Mouse (Mus musculus) mesoderm, embryonic 11.5 days (tissue): Measurements from ENCODE around the gene Fam213b.

ENCODE experiments used
- DNase-seq: peaks from one replicate; pipeline ENCODE4 v3.0.0-alpha.2; 2012; ENCODE audit warnings: low read depth, low spot score

Gene Fam213b

GRCm38 (mm10) chr4:154898506-154899446 is at the start of gene Fam213b:
Gene Fam213b (minus strand): TSS chr4:154899135.
- peak; percentile 94 for DNase-seq

GRCm38 (mm10) chr4:154948066-154948939 is 49.4 kb upstream of the Fam213b start:
- DNase-seq = no peak

GRCm38 (mm10) chr4:154946319-154946718 is 47.4 kb upstream of the Fam213b start:
- DNase-seq = peak; percentile 87

GRCm38 (mm10) chr4:154944121-154944590 is 45.2 kb upstream of the Fam213b start:
- DNase-seq = peak; percentile 92

GRCm38 (mm10) chr4:154943323-154944039 is 44.5 kb upstream of the Fam213b start:
- no peak for DNase-seq

GRCm38 (mm10) chr4:154942632-154943322 is 43.8 kb upstream of the Fam213b start:
- no peak for DNase-seq

GRCm38 (mm10) chr4:154941831-154942230 is 42.9 kb upstream of the Fam213b start:
- no peak for DNase-seq

GRCm38 (mm10) chr4:154940156-154940555 is 41.2 kb upstream of the Fam213b start:
- DNase-seq = no peak

GRCm38 (mm10) chr4:154937746-154938145 is 38.8 kb upstream of the Fam213b start:
- DNase-seq = no peak

- DNase-seq = no peak
These were observed 37.8 kb upstream of the Fam213b start for GRCm38 (mm10) chr4:154936542-154937255.

- no peak for DNase-seq
These were observed 36.9 kb upstream of the Fam213b start for GRCm38 (mm10) chr4:154935788-154936187.

GRCm38 (mm10) chr4:154934800-154935199 is 35.9 kb upstream of the Fam213b start:
- no peak for DNase-seq

- DNase-seq = no peak
These were observed 34.5 kb upstream of the Fam213b start for GRCm38 (mm10) chr4:154933306-154933907.

- no peak for DNase-seq
These were observed 30.2 kb upstream of the Fam213b start for GRCm38 (mm10) chr4:154929088-154929660.

GRCm38 (mm10) chr4:154928395-154929087 is 29.6 kb upstream of the Fam213b start, which contains the start of gene Tnfrsf14:
Gene Tnfrsf14 (minus strand): TSS chr4:154928563.
- no peak for DNase-seq

GRCm38 (mm10) chr4:154927899-154928337 is 29.0 kb upstream of the Fam213b start:
- no peak for DNase-seq

GRCm38 (mm10) chr4:154926969-154927898 is 28.3 kb upstream of the Fam213b start:
- DNase-seq = no peak
